Mouse (Mus musculus): ENCODE results near the gene Cd70.

DNA sequence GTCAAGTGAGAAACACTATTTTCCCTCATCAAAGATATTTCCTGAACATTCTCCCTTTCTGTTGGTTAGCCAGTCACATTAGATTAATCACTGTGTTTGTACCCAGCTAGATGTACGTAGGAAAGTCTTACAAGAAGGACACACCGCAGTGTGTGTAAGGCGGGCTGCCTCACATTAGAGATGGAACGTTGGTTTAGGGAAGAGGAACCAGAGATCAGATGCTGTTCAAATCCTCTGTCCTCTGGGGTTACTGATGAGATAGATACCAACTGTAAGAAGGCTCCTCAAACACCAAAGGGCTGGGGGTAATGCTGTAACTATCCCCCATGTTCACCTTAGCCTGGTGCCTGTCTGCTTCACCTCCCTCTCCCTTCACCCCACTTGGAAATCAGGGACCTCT is 24.8 kb downstream of the Cd70 start:
- no peak for TF ChIP-seq TAL1 (IDR thresholded peaks at IDR 0.05; ENCODE audit: low read length)
- no peak for TF ChIP-seq GATA1 (IDR thresholded peaks at IDR 0.05; ENCODE audit: low read length)
